Mouse (Mus musculus) embryo, embryonic 9.5 days (tissue): Measurements from ENCODE around the gene Uchl3.

ENCODE experiments used
- DNase-seq: peaks from one replicate; pipeline ENCODE4 v3.0.0-alpha.2; 2017; ENCODE audit errors: extremely low spot score

Gene Uchl3

GRCm38 (mm10) chr14:101653581-101654525 is at the start of gene Uchl3:
Gene Uchl3, plus strand, starts transcription at chr14:101653967.
- DNase-seq: peak; percentile 98

DNA sequence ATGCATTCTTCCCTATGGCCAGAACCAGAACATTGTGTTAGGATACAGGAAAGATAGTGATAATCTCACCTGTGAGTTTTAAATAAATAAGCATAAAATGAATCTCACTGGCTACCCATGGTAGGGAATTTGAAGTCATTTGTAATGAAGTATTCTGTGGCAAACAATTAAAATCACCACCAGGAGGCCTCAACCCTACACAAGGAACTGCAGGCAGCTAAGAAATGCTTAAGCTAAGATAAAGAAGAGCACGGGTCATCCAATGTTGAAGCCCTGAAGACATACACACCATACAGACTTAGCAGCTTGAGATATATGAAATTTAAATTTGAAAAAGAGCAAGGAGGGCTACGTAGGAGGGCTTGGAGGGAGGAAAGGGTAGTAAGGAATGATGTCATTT is 47.9 kb upstream of the Uchl3 start:
- no peak for DNase-seq

GRCm38 (mm10) chr14:101607631-101608518 is 45.9 kb upstream of the Uchl3 start:
- DNase-seq: peak; percentile 71

GRCm38 (mm10) chr14:101608519-101609368 is 45.0 kb upstream of the Uchl3 start, which contains the start of gene Tbc1d4:
Gene Tbc1d4, minus strand, starts transcription at chr14:101609191.
- peak; percentile 84 for DNase-seq

DNA sequence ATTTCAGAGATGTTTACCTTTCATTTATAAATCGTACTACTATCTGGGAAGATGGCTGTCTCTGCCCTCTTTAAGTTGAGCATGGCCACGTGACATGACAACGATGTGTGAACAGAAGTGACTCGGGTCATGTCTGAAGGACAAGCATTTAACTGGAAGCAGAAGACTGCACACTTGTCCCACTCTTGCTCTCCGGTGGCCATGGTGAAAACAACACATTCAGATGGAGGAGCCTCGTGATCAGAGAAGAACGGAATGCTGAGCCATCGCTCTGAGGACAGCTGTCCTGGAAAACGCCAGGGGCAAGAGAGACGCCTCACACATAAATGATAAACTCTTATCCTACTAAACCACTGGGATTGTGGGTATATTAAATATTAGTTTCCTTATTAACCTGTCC is 43.1 kb upstream of the Uchl3 start:
- DNase-seq: no peak

DNA sequence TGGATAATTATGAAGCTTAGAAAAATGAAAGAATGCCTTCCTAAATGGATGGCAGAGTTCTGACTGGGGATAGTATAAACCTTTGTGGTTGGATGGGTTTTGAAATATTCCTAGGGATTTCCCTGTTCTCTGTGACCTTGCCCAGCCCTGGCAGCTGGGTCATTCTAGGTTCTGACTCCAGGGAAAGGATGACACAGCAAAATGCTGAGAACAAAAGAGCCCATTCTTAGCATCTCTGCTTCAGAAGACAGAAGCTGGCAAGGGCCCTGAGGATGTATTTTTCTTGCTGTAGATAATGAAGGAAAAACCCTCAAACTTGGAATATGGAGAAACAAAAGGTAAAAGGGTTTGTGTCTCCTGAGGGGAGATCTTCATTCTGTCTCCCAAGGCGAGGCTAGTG is 40.6 kb upstream of the Uchl3 start:
- DNase-seq: no peak

- no peak for DNase-seq
Measured at GRCm38 (mm10) chr14:101616178-101616577, 37.6 kb upstream of the Uchl3 start.

DNA sequence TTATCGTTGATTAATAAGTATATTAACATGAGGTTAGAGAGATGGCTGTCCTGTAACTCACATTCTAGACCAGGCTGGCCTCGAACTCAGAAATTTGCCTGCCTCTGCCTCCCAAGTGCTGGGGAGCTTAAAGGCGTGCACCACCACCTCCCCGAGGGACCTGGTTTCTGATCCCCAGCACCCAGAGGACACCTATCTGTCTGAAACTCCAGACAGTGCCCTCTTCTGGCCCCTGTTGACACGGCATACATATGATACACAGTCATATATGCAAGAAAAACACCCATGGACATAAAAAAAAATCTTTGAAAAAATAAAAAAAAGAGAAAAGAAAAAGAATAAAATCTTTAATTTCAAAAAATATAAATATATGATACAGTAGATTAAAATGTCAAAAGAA is 36.1 kb upstream of the Uchl3 start:
- DNase-seq: no peak

GRCm38 (mm10) chr14:101630548-101630947 is 23.2 kb upstream of the Uchl3 start:
- no peak for DNase-seq

GRCm38 (mm10) chr14:101635765-101636164 is 18.0 kb upstream of the Uchl3 start:
- DNase-seq: no peak

DNA sequence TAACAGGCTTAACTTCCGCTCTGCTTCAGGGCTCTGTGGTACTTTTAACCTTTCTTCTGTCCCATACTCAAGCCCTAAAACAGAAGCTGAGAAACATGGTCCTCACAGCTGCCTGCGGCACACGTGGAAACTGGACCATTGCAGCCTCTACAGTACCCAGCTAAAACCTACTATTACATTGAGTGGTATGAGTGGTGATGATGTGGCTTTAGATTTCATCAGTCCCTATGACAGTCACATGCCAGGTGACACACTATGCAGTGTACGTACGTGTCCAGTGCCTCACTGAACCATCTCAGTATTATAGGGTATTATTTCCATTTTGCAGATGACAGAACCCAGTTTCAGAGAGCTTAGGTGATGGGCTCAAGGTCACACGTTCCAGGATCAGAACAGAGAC is 16.4 kb upstream of the Uchl3 start:
- no peak for DNase-seq

DNA sequence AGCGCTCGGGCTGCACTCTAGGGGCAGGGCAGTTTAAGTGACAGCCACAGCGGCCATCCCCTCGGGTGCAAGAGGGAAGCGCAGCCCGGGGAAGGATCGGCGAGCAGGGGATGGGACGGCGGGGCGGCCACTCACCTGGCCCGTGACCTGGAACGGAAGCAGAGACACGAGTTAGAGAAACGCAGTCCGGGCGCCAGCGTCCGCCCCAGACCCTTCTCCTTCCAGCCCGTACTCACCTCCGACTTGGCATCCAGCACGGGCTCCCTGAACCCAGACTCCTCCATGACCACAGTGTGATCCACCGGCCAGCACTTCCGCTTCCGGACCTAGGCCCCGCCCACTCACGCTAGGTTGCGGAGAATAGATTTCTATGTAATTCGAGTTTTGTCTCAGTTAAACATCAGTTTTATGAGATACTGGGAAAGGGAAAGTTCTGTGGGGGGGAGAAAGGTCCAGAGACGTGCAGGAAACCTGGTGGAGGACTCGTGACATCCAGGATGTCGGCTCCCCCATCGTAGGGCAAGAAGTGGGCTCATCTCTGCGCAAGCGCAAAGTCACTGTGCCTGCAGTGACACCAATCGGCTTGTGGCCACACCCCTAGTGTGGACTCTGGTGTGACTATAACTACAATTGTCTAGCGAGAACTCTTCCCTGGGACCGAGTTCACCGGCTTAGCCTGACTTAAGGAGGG is 13.5 kb upstream of the Uchl3 start, which contains the start of gene Commd6:
Gene Commd6, minus strand, starts transcription at position 534 of the 691 bp plus-strand sequence.
- DNase-seq: peak; percentile 93

DNA sequence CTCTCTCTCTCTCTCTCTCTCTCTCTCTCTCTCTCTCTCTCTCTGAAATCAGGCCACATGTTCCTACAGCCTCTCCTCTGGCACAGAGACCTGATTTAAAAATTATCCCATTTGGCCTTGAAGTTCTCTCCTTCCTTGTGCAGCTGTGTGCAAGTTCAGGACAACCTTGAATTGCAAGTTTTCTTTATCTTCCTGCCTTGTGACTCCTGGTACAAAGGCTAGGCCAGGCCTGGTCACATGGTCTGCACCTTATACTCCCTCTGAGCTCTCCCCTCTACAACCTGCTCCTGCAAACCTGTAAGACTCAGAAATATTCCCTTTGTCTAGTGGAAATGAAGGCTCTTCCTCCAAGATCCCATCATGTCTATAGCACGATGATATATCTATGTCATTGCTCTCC is 8.8 kb upstream of the Uchl3 start:
- DNase-seq: no peak

GRCm38 (mm10) chr14:101650551-101650950 is 3.2 kb upstream of the Uchl3 start:
- DNase-seq: no peak

DNA sequence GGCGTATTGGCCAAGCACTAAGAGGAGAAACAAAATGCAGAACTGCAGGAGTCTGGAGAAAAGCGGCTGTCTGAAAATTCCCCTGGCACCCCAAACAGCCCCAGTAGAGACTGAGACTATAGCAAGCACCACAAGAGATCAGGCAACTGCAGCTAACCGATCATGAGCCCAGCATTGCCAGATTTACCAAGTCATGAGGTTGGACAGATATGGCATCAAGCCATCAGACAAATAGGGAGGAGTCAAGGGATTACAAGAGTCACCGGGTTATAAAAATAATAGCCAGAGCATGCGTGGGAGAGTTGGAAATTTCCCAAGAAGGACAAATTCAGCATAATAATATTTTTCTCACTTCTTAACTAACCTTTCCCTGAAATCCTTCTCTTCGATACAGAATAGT is 1.2 kb upstream of the Uchl3 start:
- no peak for DNase-seq

DNA sequence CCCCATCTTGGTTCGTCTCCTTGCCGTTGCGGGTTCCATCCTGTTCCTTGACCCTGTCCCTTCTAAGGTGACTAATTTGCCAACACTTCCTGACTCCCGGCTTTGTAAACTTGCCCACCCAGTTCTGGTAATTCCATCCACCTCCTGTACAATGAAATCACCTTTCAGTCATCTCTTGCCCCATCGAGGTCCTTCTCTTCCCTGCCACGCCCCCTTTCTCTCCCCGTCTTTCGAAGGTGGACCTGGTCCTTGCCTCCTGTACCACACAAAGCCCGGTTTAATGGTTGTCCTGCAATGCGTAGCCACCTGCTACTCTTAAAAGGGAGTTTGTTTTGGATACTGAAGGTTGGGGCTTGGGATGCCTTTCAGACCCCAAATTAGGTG is 751 bp downstream of the Uchl3 start:
- DNase-seq: no peak

GRCm38 (mm10) chr14:101656307-101656706 is 2.5 kb downstream of the Uchl3 start:
- DNase-seq: no peak

DNA sequence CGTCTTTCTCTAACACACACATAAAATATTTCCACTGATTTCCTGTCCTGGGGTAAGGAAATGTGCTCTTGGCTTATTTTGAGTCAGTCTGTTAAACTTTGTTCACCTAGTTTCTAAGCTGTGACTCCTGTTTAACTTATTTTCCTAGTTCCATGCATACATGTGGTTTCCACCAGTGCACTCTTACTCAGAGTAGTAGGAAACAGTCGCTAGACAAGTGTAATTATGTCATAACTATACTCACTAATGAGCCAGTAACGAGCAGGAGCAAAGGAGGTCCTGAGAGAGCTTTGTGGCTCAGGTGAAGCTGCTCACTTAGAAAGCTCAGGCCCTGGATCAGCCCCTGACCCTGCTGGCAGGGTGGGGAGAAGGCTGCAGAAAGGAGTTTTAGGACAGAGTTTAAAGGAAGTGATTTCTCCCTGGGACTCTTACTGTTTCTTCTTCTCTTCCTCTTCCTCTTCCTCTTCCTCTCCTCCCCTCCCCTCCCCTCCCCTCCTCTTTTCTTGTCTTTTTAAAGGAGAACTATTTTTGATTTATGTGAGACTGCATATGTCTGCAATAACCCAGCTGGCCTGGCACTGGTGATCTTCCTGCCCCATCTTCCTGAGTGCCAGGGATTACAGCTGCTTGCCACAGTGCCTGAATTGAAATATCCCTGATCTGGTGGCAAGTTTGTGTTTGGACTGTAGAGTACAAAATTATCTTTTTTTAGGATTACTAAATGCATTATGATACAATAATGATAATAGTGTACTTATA is 8.1 kb downstream of the Uchl3 start:
- DNase-seq: no peak

DNA sequence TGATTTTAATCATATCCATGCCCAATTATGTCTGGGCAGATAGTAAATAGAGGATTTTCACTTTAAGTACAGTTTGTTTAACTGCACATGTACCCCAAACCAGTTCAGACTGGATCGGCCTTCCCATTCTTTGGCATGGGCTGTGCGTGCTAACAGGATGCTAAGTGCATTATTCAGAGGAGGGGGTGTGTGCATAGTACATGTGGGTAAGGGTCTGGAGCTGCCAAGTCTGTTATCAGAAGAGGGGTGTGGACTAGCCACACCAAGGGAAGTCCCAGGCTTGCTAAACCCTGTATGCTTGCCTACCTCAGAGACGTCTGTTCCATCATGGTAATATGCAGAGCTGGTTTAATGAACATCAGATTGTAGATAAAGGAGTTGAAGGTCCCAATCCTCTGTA is 10.5 kb downstream of the Uchl3 start:
- DNase-seq: no peak

GRCm38 (mm10) chr14:101666056-101666455 is 12.3 kb downstream of the Uchl3 start:
- DNase-seq: no peak
